Mouse (Mus musculus): ENCODE results near the gene Notch2. TPM values are rescaled to one million over a fixed set of nuclear protein-coding genes. Genes with fewer than 3 reads are reported as not detected.

Notch2 gene
- polyA plus RNA-seq, 1 experiment from 2014 or later = 8.2 TPM

DNA sequence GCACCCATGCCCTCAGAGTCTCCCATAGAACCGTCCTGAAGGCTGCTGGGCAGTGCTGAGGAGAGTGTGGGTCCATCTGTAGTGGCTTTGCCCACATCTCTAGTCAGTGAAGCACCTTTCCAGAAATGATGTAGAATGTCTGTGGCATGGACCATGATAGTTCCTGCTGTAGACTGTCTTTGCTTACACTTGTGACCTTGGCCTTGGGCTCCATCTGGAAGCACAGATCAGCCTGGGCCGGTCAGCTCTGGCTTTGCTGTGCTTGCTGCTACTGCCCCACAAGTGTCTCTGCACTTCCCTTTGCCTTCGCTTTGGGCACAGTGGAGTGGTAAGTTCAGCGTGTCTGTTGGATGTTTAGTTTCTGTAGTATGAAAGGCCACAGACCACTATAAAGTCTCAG is 45.7 kb downstream of the Notch2 start:
- no peaks in the 10 kb centered on the region for H3K9me3 ChIP-seq (ENCODE audit: control insufficient read depth, low read length)
- no peak overlapping the region for H3K4me3 ChIP-seq (ENCODE audit: low read depth, low read length)
- no peak overlapping the region for H3K27ac ChIP-seq (ENCODE audit: low read depth, low read length)
- no peaks in the 10 kb centered on the region for H3K36me3 ChIP-seq (ENCODE audit: control insufficient read depth, insufficient read depth, low read length)
- H3K9ac ChIP-seq (replicated peaks; ENCODE audit: low read depth, low read length) = no peak overlapping the region
- peaks cover 37% of the 10 kb centered on the region for H3K4me1 ChIP-seq (ENCODE audit: control insufficient read depth, insufficient read depth, low read length)
- WGBS = 85% methylated on average over 4 of the region's 4 CpGs
- ATAC-seq (ENCODE audit: low read depth) = no peak
- H3K27me3 ChIP-seq (ENCODE audit: control insufficient read depth, insufficient read depth, low read length) = no peaks in the 10 kb centered on the region
- no peak overlapping the region for H3K4me2 ChIP-seq (ENCODE audit: low read depth, low read length)

DNA sequence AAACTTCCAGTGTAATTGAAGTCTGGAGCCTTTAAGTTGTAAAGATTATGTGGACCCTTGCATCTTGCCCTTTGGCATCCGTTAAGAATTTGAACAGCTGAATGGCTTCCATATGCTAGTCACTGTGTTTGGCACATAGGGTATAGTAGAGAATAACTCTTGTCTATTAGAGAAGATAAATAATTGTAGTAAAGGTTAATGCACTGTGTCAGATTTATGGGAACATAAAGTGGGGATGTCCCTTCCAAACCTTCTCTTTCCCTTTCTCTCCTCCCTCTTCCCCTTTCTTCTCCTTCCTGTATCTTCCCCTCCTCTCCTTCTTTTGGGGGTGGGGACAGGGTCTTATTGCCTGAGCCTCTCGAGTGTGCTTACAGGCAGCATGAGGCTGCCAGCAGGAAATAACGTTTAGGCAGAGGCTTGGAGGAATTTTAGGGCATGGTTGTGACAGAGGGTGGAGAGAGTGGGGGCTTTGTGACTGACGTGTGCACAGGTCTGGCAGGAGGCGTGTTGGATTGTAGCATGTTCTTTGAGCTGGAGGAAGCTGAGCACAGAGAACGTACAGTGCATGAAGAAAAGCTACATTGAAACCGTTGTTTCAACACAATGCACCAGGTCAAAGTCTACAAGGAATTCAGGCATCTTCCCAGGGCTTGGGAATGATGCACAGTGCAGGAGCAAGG is 47.8 kb downstream of the Notch2 start:
- H3K4me1 ChIP-seq (ENCODE audit: control insufficient read depth, insufficient read depth, low read length) = peaks cover 41% of the 10 kb centered on the region

DNA sequence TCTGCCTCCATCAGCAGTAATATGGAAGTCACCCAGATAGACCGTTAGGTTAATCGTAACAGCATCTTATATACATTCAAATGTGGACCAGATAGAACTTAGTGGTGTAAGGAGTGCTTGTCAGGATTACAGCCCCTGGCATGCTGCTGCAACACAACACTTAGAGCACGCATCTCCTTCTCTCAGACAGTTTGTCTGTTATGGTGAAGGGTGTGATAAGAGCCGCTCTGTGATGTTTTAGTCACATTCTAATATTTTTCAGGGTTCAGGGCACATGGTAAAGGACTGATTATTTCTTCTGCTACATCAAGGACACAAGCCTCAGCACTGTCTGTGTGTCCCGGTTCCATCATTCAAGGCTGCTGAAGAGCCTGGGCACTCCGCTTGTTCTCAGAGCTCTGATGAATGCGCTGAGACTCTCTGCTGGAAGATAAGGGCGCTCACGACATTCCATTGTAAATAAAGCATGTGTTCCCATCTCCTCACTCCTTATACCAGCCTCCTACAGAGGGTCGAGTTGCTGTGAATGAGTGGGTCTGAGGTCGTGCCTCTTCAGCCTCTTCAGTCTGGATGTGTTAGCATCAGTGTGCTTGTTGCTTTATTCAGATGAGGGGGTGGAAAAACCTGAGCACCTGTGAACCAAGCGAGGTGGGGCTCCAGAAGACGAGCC is 48.5 kb downstream of the Notch2 start:
- Histone ChIP-seq H3K4me2 (ENCODE audit: low read depth, low read length) (no peak overlapping the region), H3K36me3 (ENCODE audit: control insufficient read depth, insufficient read depth, low read length) (no peaks in the 10 kb centered on the region), H3K27ac (ENCODE audit: low read depth, low read length) (peak overlapping the region; percentile 63), H3K9ac (replicated peaks; ENCODE audit: low read depth, low read length) (no peak overlapping the region; the same call in 1 of the 2 replicates), H3K27me3 (ENCODE audit: control insufficient read depth, insufficient read depth, low read length) (no peaks in the 10 kb centered on the region), H3K4me1 (ENCODE audit: control insufficient read depth, insufficient read depth, low read length) (peaks cover 41% of the 10 kb centered on the region), H3K4me3 (ENCODE audit: low read depth, low read length) (no peak overlapping the region), H3K9me3 (ENCODE audit: control insufficient read depth, low read length) (no peaks in the 10 kb centered on the region)
- 41% methylated on average over 13 of the region's 13 CpGs for WGBS
- ATAC-seq (ENCODE audit: low read depth) = no peak

More for the DNA sequence above, 47.8 kb downstream of the Notch2 start:
- peak; percentile 62 for ATAC-seq (ENCODE audit: low read depth)
- Histone ChIP-seq H3K27me3 (ENCODE audit: control insufficient read depth, insufficient read depth, low read length) (no peaks in the 10 kb centered on the region), H3K4me2 (ENCODE audit: low read depth, low read length) (no peak overlapping the region), H3K4me3 (ENCODE audit: low read depth, low read length) (no peak overlapping the region), H3K9ac (replicated peaks; ENCODE audit: low read depth, low read length) (no peak overlapping the region; the same call in 1 of the 2 replicates), H3K9me3 (ENCODE audit: control insufficient read depth, low read length) (no peaks in the 10 kb centered on the region), H3K36me3 (ENCODE audit: control insufficient read depth, insufficient read depth, low read length) (no peaks in the 10 kb centered on the region), H3K27ac (ENCODE audit: low read depth, low read length) (peak overlapping the region; percentile 63)
- 15% methylated on average over 7 of the region's 7 CpGs for WGBS

DNA sequence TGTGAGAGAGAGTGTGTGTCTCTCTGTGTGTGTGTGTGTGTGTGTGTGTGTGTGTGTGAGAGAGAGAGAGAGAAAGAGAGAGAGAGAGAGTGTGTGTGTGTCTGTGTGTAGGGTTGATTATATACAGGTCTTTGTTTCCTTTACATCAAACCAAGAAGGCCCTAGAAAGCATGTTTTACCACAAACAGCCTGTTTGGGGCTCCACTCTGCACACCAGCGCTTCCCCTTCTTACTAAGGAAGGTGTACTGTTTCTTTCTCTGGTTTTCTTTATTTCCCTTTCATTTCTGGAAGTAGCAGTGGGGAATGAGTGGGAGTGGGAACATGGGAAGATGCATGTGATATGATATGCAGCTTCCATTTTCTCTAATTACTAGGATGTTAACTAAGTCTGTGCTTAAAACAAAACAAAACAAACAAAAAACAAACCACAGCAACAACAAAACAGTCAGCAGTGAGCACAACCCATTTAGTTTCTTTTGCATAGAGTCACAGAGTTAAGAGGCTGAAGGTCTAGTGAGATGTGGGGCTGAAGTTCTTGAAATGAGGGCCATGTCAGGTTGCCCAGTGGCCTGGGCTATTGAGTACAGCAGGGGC is 49.4 kb downstream of the Notch2 start:
- Histone ChIP-seq H3K9ac (replicated peaks; ENCODE audit: low read depth, low read length) (no peak overlapping the region), H3K4me2 (ENCODE audit: low read depth, low read length) (peak overlapping the region; percentile 11; the same call in 1 of the 2 replicates), H3K27me3 (ENCODE audit: control insufficient read depth, insufficient read depth, low read length) (no peaks in the 10 kb centered on the region), H3K9me3 (ENCODE audit: control insufficient read depth, low read length) (no peaks in the 10 kb centered on the region), H3K36me3 (ENCODE audit: control insufficient read depth, insufficient read depth, low read length) (no peaks in the 10 kb centered on the region), H3K27ac (ENCODE audit: low read depth, low read length) (peak overlapping the region; percentile 63), H3K4me3 (ENCODE audit: low read depth, low read length) (no peak overlapping the region), H3K4me1 (ENCODE audit: control insufficient read depth, insufficient read depth, low read length) (peaks cover 41% of the 10 kb centered on the region)
- WGBS = 74% methylated on average over 1 of the region's 1 CpGs
- no peak for ATAC-seq (ENCODE audit: low read depth)

DNA sequence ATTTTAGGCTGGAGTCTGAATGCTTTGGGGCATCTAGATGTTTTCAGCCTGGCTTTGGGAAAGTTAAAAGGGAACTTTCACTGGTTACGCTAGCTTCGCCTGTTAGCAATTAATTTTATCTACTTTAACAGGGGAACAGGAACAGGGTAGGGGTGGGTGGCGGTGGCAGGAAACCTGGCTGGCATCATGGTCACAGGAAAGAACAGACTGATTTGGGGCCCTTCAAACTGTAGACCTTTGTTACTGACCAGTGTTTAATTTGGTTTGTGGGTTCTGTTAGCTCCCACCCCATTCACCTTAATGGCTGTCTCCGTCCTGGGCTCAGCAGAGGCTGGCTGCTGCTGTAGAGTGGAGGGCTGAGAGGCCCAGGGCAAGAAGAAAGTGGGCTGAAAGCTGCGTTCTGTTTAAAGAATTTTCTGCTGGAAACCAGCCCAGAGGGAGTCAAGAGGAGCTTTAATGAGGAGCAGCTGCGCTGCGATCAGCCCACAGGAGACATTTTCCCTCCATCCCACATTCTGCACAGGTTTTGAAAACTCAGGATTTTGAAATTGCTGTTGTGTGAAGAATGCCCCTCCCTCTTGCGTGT is 50.0 kb downstream of the Notch2 start:
- WGBS = 23% methylated on average over 8 of the region's 8 CpGs
- H3K36me3 ChIP-seq (ENCODE audit: control insufficient read depth, insufficient read depth, low read length) = no peaks in the 10 kb centered on the region
- no peak overlapping the region for H3K9ac ChIP-seq (replicated peaks; ENCODE audit: low read depth, low read length)
- H3K27ac ChIP-seq (ENCODE audit: low read depth, low read length) = peak overlapping the region; percentile 63
- peak overlapping the region; percentile 11; the same call in 1 of the 2 replicates for H3K4me2 ChIP-seq (ENCODE audit: low read depth, low read length)
- ATAC-seq (ENCODE audit: low read depth) = peak; percentile 52
- peaks cover 41% of the 10 kb centered on the region for H3K4me1 ChIP-seq (ENCODE audit: control insufficient read depth, insufficient read depth, low read length)
- no peak overlapping the region for H3K4me3 ChIP-seq (ENCODE audit: low read depth, low read length)
- no peaks in the 10 kb centered on the region for H3K9me3 ChIP-seq (ENCODE audit: control insufficient read depth, low read length)
- no peaks in the 10 kb centered on the region for H3K27me3 ChIP-seq (ENCODE audit: control insufficient read depth, insufficient read depth, low read length)

DNA sequence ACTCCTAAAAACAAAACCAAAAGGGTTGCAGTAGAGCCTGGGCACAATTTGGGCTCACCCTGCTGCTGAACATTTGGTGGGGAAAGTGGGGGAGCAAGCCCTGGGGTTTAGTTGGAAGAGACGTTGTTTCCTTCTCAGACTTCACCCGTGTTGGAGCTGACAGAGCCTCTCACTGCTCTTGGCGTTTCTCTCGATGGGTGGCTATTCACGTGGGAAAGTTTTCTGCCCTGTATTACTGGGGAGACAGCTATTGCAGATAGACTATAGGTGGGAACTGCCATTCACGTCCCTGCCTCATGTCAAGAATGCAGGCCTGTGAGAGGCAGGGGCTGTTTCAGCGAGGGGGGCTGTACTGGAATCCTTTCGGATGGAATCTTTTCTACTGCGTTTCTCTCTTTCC is 50.5 kb downstream of the Notch2 start:
- WGBS = 18% methylated on average over 9 of the region's 9 CpGs
- Histone ChIP-seq H3K4me1 (ENCODE audit: control insufficient read depth, insufficient read depth, low read length) (peaks cover 41% of the 10 kb centered on the region), H3K4me3 (ENCODE audit: low read depth, low read length) (no peak overlapping the region), H3K36me3 (ENCODE audit: control insufficient read depth, insufficient read depth, low read length) (no peaks in the 10 kb centered on the region), H3K27ac (ENCODE audit: low read depth, low read length) (peak overlapping the region; percentile 63), H3K9me3 (ENCODE audit: control insufficient read depth, low read length) (no peaks in the 10 kb centered on the region), H3K4me2 (ENCODE audit: low read depth, low read length) (no peak overlapping the region; the same call in 1 of the 2 replicates), H3K9ac (replicated peaks; ENCODE audit: low read depth, low read length) (no peak overlapping the region), H3K27me3 (ENCODE audit: control insufficient read depth, insufficient read depth, low read length) (no peaks in the 10 kb centered on the region)
- no peak for ATAC-seq (ENCODE audit: low read depth)

DNA sequence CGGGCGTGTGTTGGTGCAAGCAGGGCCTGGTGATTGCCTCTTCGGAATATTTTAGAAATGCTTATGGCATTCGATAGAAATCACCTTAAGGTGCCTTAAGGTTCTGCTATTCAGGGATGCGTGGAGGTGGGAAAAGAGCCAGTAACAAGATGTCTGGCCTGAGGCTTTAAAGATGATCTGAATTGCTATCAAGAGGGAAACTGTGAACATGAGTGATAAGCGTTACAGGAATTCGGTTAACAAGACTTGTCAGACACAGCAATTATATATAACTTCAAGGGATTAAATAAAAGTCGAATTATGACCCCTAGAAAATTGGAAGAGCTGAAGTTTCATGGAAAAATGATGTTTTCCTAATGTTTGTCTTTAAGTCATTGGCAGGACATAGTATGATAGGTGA is 51.7 kb downstream of the Notch2 start:
- 91% methylated on average over 8 of the region's 8 CpGs for WGBS
- H3K4me1 ChIP-seq (ENCODE audit: control insufficient read depth, insufficient read depth, low read length) = peaks cover 41% of the 10 kb centered on the region

DNA sequence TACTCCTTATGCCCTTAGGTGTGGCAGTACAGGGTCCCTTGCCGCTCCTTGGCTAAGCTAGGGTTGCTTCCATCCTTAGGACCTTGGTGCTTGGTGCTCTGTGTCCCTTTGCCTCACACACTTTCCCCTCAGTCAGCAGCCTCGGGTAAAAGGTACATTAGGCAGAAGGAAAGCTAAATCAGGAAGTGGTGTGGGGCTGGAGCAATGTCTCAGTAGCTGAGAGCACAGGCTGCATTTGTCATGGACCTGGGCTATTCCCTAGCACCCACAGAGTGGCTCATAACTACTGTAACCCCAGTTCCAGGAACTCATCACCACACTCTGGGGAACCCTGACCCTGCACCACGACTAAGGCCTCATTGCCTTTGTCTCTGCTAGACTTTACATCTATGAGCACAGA is 53.1 kb downstream of the Notch2 start:
- H3K9ac ChIP-seq (replicated peaks; ENCODE audit: low read depth, low read length) = no peak overlapping the region

More for the DNA sequence above, 51.7 kb downstream of the Notch2 start:
- no peaks in the 10 kb centered on the region for H3K36me3 ChIP-seq (ENCODE audit: control insufficient read depth, insufficient read depth, low read length)
- ATAC-seq (ENCODE audit: low read depth) = no peak
- H3K4me3 ChIP-seq (ENCODE audit: low read depth, low read length) = no peak overlapping the region
- H3K27ac ChIP-seq (ENCODE audit: low read depth, low read length) = 0 out of 2 replicates have a peak overlapping the region, but pooled peaks have one; percentile 28
- H3K9me3 ChIP-seq (ENCODE audit: control insufficient read depth, low read length) = no peaks in the 10 kb centered on the region
- no peak overlapping the region for H3K9ac ChIP-seq (replicated peaks; ENCODE audit: low read depth, low read length)
- H3K27me3 ChIP-seq (ENCODE audit: control insufficient read depth, insufficient read depth, low read length) = no peaks in the 10 kb centered on the region
- no peak overlapping the region for H3K4me2 ChIP-seq (ENCODE audit: low read depth, low read length)

More for the DNA sequence above, 53.1 kb downstream of the Notch2 start:
- no peak overlapping the region for H3K4me2 ChIP-seq (ENCODE audit: low read depth, low read length)
- H3K27me3 ChIP-seq (ENCODE audit: control insufficient read depth, insufficient read depth, low read length) = no peaks in the 10 kb centered on the region
- H3K4me1 ChIP-seq (ENCODE audit: control insufficient read depth, insufficient read depth, low read length) = peaks cover 33% of the 10 kb centered on the region
- no peak overlapping the region for H3K27ac ChIP-seq (ENCODE audit: low read depth, low read length)
- H3K9me3 ChIP-seq (ENCODE audit: control insufficient read depth, low read length) = no peaks in the 10 kb centered on the region
- no peak overlapping the region for H3K4me3 ChIP-seq (ENCODE audit: low read depth, low read length)
- H3K36me3 ChIP-seq (ENCODE audit: control insufficient read depth, insufficient read depth, low read length) = no peaks in the 10 kb centered on the region
- WGBS = 92% methylated on average over 3 of the region's 3 CpGs
- ATAC-seq (ENCODE audit: low read depth) = no peak

All from neural tube, embryonic 14.5 days (tissue).